Mouse (Mus musculus) cortical plate, adult 2 months (tissue): ENCODE data around the gene Ccdc40.

Source experiments
- CTCF ChIP-seq: fragments of 200-500 bp; IDR thresholded peaks from 2 replicates; pipeline ENCODE4 v1.5.1; 2011; ENCODE audit warnings: mild to moderate bottlenecking, control low read depth, low read length; ENCODE audit not compliant: insufficient read depth; ENCODE audit errors: extremely low read depth
- POLR2A ChIP-seq: fragments of 200-500 bp; IDR thresholded peaks from 2 replicates; pipeline ENCODE4 v1.6.1; 2011; ENCODE audit warnings: mild to moderate bottlenecking, low read length, control low read depth; ENCODE audit not compliant: insufficient read depth; ENCODE audit errors: extremely low read depth

- TF ChIP-seq POLR2A (peak; percentile 26; the same call in 1 of the 2 replicates), CTCF (no peak)
Measured at GRCm38 (mm10) chr11:119258572-119259322, 30.4 kb downstream of the Ccdc40 start.
